Mouse (Mus musculus) myocyte (in vitro differentiated cells): ENCODE measurements around the gene Cog6. TPM values are rescaled to one million over a fixed set of nuclear protein-coding genes. Genes with fewer than 3 reads are reported as not detected.
A peak's percentile ranks its signal among the peaks of the same experiment; 100 is the strongest.

Experiments used
- H3K27me3 ChIP-seq: one replicate; pipeline ENCODE4 v1.6.1; 2011; ENCODE audit not compliant: control insufficient read depth, insufficient read depth, insufficient read length
- H3K36me3 ChIP-seq: one replicate; pipeline ENCODE4 v1.6.1; 2011; ENCODE audit not compliant: control insufficient read depth, insufficient read depth
- H3K4me2 ChIP-seq: one replicate; pipeline ENCODE4 v1.6.1; 2011; ENCODE audit warnings: low read depth, control low read depth
- H3K4me3 ChIP-seq: one replicate; pipeline ENCODE4 v1.5.1; 2011; ENCODE audit warnings: mild to moderate bottlenecking, control low read depth, moderate library complexity
- H3K79me2 ChIP-seq: one replicate; pipeline ENCODE4 v1.6.1; 2011; ENCODE audit not compliant: control insufficient read depth, insufficient read depth
- H3ac ChIP-seq: one replicate; pipeline ENCODE4 v1.6.1; 2011; ENCODE audit not compliant: control insufficient read depth, insufficient read length
- CEBPB ChIP-seq: IDR thresholded peaks from 2 replicates; pipeline ENCODE4 v1.6.1; 2011; ENCODE audit warnings: mild to moderate bottlenecking, moderate library complexity; ENCODE audit not compliant: poor library complexity, insufficient read depth, severe bottlenecking
- E2F4 ChIP-seq: IDR thresholded peaks from one replicate; pipeline ENCODE4 v1.6.1; 2011; ENCODE audit warnings: mild to moderate bottlenecking, control low read depth, moderate library complexity; ENCODE audit not compliant: insufficient read depth
- MAX ChIP-seq: IDR thresholded peaks from one replicate; pipeline ENCODE4 v1.6.1; 2011; ENCODE audit warnings: low read depth, mild to moderate bottlenecking, control low read depth
- MYOD1 ChIP-seq, 3 experiments: IDR thresholded peaks; one replicate each; pipeline ENCODE4 v1.6.1; 2011; ENCODE audit warnings: control low read depth in 2 of 3, low read depth in 2 of 3, mild to moderate bottlenecking in 2 of 3, moderate library complexity in 1 of 3; ENCODE audit not compliant: insufficient read length in 2 of 3, control insufficient read depth in 1 of 3
- MYOG ChIP-seq, 3 experiments: IDR thresholded peaks; one replicate each; pipeline ENCODE4 v1.6.1; 2011; ENCODE audit warnings: control low read depth in 2 of 3, low read depth in 2 of 3, mild to moderate bottlenecking in 2 of 3; ENCODE audit not compliant: insufficient read length in 2 of 3, control insufficient read depth in 1 of 3, insufficient read depth in 1 of 3
- POLR2A ChIP-seq: IDR thresholded peaks from one replicate; pipeline ENCODE4 v1.6.1; 2011; ENCODE audit warnings: low read depth, mild to moderate bottlenecking, control low read depth, moderate library complexity; ENCODE audit not compliant: insufficient read length
- POLR2AphosphoS2 ChIP-seq: IDR thresholded peaks from one replicate; pipeline ENCODE4 v1.6.1; 2011; ENCODE audit warnings: low read depth, control low read depth; ENCODE audit not compliant: insufficient read length
- REST ChIP-seq: IDR thresholded peaks from one replicate; pipeline ENCODE4 v1.6.1; 2011; ENCODE audit warnings: mild to moderate bottlenecking, control low read depth, moderate library complexity; ENCODE audit not compliant: insufficient read depth, insufficient read length
- SRF ChIP-seq: IDR thresholded peaks from one replicate; pipeline ENCODE4 v1.6.1; 2011; ENCODE audit warnings: low read depth; ENCODE audit not compliant: control insufficient read depth, insufficient read length
- TCF12 ChIP-seq: IDR thresholded peaks from one replicate; pipeline ENCODE4 v1.6.1; 2011; ENCODE audit warnings: mild to moderate bottlenecking, control low read depth; ENCODE audit not compliant: poor library complexity, insufficient read depth, severe bottlenecking
- TCF3 ChIP-seq: IDR thresholded peaks from one replicate; pipeline ENCODE4 v1.6.1; 2011; ENCODE audit warnings: low read depth, control low read depth; ENCODE audit not compliant: insufficient read length
- USF1 ChIP-seq: IDR thresholded peaks from one replicate; pipeline ENCODE4 v1.6.1; 2011; ENCODE audit warnings: low read depth, mild to moderate bottlenecking, control low read depth, moderate library complexity
- polyA plus RNA-seq: library from polyadenylated mRNA; unstranded; fragments of >200 nt; fragmentation: generic; extraction: Trizol; gene quantifications from one replicate; pipeline ENCODE4 v1.2.1, GENCODE M21; 2012; ENCODE audit warnings: missing spikeins

Gene Cog6
- polyA plus RNA-seq, 1 experiment, result 17.4 TPM

GRCm38 (mm10) chr3:53059959-53060358 is 42.9 kb upstream of the Cog6 start:
- Histone ChIP-seq H3ac (no peak overlapping the region), H3K79me2 (peaks cover 33% of the 10 kb centered on the region), H3K27me3 (no peaks in the 10 kb centered on the region), H3K4me2 (peak overlapping the region; percentile 69), H3K36me3 (no peaks in the 10 kb centered on the region), H3K4me3 (no peak overlapping the region)
- TF ChIP-seq USF1 (no peak), POLR2AphosphoS2 (no peak), TCF12 (no peak), CEBPB (no peak), TCF3 (no peak), E2F4 (no peak), MYOD1 (IDR thresholded peaks at IDR 0.05; ENCODE audit: control insufficient read depth in 1 of 3, insufficient read length in 2 of 3, low read depth in 2 of 3) (no peak), MYOG (IDR thresholded peaks at IDR 0.05; ENCODE audit: control insufficient read depth in 1 of 3, insufficient read depth in 1 of 3, insufficient read length in 2 of 3, low read depth in 2 of 3) (no peak), MAX (no peak), SRF (no peak), REST (no peak), POLR2A (no peak)

GRCm38 (mm10) chr3:53056430-53056829 is 39.4 kb upstream of the Cog6 start:
- TF ChIP-seq MYOD1 (IDR thresholded peaks at IDR 0.05; ENCODE audit: control insufficient read depth in 1 of 3, insufficient read length in 2 of 3, low read depth in 2 of 3) (no peak), TCF3 (no peak), CEBPB (no peak), REST (no peak), MAX (no peak), SRF (no peak), TCF12 (no peak), POLR2A (no peak), POLR2AphosphoS2 (no peak), USF1 (no peak)
- H3K4me2 ChIP-seq, result no peak overlapping the region
- no peaks in the 10 kb centered on the region for H3K27me3 ChIP-seq
- H3K79me2 ChIP-seq, result peaks cover 18% of the 10 kb centered on the region
- H3K36me3 ChIP-seq, result no peaks in the 10 kb centered on the region
- no peak overlapping the region for H3ac ChIP-seq
- H3K4me3 ChIP-seq, result no peak overlapping the region

GRCm38 (mm10) chr3:53052385-53052784 is 35.3 kb upstream of the Cog6 start:
- TF ChIP-seq POLR2AphosphoS2 (no peak), MYOG (IDR thresholded peaks at IDR 0.05; ENCODE audit: control insufficient read depth in 1 of 3, insufficient read depth in 1 of 3, insufficient read length in 2 of 3, low read depth in 2 of 3) (no peak), REST (no peak), E2F4 (no peak), TCF12 (no peak), MYOD1 (IDR thresholded peaks at IDR 0.05; ENCODE audit: control insufficient read depth in 1 of 3, insufficient read length in 2 of 3, low read depth in 2 of 3) (no peak), TCF3 (no peak), POLR2A (no peak), CEBPB (no peak), MAX (no peak), USF1 (no peak), SRF (no peak)
- H3K36me3 ChIP-seq, result peaks cover 5% of the 10 kb centered on the region
- no peak overlapping the region for H3ac ChIP-seq
- H3K27me3 ChIP-seq, result no peaks in the 10 kb centered on the region
- peaks cover 40% of the 10 kb centered on the region for H3K79me2 ChIP-seq
- no peak overlapping the region for H3K4me3 ChIP-seq
- H3K4me2 ChIP-seq, result no peak overlapping the region

GRCm38 (mm10) chr3:53046371-53046770 is 29.3 kb upstream of the Cog6 start:
- H3K4me3 ChIP-seq, result no peak overlapping the region
- no peak overlapping the region for H3ac ChIP-seq
- H3K4me2 ChIP-seq, result no peak overlapping the region
- TF ChIP-seq POLR2A, result no peak
- peaks cover 67% of the 10 kb centered on the region for H3K79me2 ChIP-seq
- peaks cover 5% of the 10 kb centered on the region for H3K36me3 ChIP-seq
- H3K27me3 ChIP-seq, result no peaks in the 10 kb centered on the region

- no peak for TF ChIP-seq MYOG (IDR thresholded peaks at IDR 0.05; ENCODE audit: control insufficient read depth in 1 of 3, insufficient read depth in 1 of 3, insufficient read length in 2 of 3, low read depth in 2 of 3)
- TF ChIP-seq E2F4, result no peak
- no peak for TF ChIP-seq MAX
- no peak for TF ChIP-seq CEBPB
- TF ChIP-seq TCF12, result no peak
- no peak for TF ChIP-seq MYOD1 (IDR thresholded peaks at IDR 0.05; ENCODE audit: control insufficient read depth in 1 of 3, insufficient read length in 2 of 3, low read depth in 2 of 3)
- TF ChIP-seq REST, result no peak
- no peak for TF ChIP-seq USF1
- TF ChIP-seq TCF3, result no peak
- no peak for TF ChIP-seq POLR2AphosphoS2
- no peak for TF ChIP-seq SRF
- no peak for TF ChIP-seq POLR2A
- Histone ChIP-seq H3K4me3 (no peak overlapping the region), H3K4me2 (no peak overlapping the region), H3K36me3 (peaks cover 5% of the 10 kb centered on the region), H3K27me3 (no peaks in the 10 kb centered on the region), H3K79me2 (peaks cover 63% of the 10 kb centered on the region), H3ac (no peak overlapping the region)
Observed at GRCm38 (mm10) chr3:53045697-53046096, 28.7 kb upstream of the Cog6 start.
